Mouse (Mus musculus) megakaryocyte, embryonic 14.5 days (primary cell): ENCODE data around the gene C1galt1. TPM values are rescaled to one million over a fixed set of nuclear protein-coding genes. Genes with fewer than 3 reads are reported as not detected.

Experiments used
- H3K27me3 ChIP-seq: replicated peaks from 2 replicates; pipeline ENCODE3; 2012; ENCODE audit warnings: inconsistent platforms
- H3K36me3 ChIP-seq: replicated peaks from 2 replicates; pipeline ENCODE3; 2012; ENCODE audit warnings: low read length, inconsistent platforms, mixed read lengths
- H3K4me1 ChIP-seq: 2 replicates; pipeline ENCODE4 v1.6.1; 2012; ENCODE audit warnings: inconsistent platforms
- H3K4me3 ChIP-seq: replicated peaks from 2 replicates; pipeline ENCODE3; 2012; ENCODE audit warnings: moderate library complexity, mild to moderate bottlenecking, inconsistent platforms
- H3K9me3 ChIP-seq: 2 replicates; pipeline ENCODE4 v1.6.1; 2012; ENCODE audit warnings: inconsistent platforms
- FLI1 ChIP-seq: IDR thresholded peaks from 2 replicates; pipeline ENCODE4 v1.6.1; 2012; ENCODE audit warnings: low read length, inconsistent platforms, mixed read lengths
- GATA1 ChIP-seq: IDR thresholded peaks from 3 replicates; pipeline ENCODE4 v1.6.1; 2012; ENCODE audit warnings: mixed read lengths, low read length, inconsistent platforms, borderline replicate concordance
- polyA plus RNA-seq: library from polyadenylated mRNA; stranded (reverse); fragments of >175 nt; gene quantifications from 2 replicates; pipeline ENCODE4 v1.2.3, GENCODE M21; 2012; ENCODE audit warnings: low replicate concordance; ENCODE audit not compliant: insufficient read depth

C1galt1 gene
- polyA plus RNA-seq, 1 experiment, result 1.5 TPM

DNA sequence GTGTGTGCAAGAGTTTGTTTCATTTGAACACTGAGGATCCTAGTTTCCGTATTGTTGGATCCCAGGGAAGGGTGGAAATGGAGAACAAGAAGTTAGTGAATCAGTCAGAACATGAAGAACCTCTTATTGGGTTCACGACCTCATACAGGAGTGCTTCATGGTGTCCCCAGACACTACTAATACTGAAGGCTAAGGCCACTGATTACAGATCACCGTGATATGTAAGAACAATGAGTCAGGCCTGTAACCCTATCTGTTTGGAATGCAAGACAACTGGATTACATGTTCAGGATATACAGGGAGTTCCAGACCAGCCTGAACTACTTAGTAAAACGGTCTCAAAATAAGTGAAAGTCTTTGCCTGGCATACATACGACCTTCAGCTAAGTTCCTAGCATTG is 13.9 kb downstream of the C1galt1 start:
- H3K36me3 ChIP-seq, result peaks cover 43% of the 10 kb centered on the region
- no peak for TF ChIP-seq GATA1
- no peak for TF ChIP-seq FLI1
- peaks cover 53% of the 10 kb centered on the region for H3K4me1 ChIP-seq
- no peaks in the 10 kb centered on the region for H3K27me3 ChIP-seq
- H3K9me3 ChIP-seq, result no peaks in the 10 kb centered on the region
- H3K4me3 ChIP-seq, result no peak overlapping the region

DNA sequence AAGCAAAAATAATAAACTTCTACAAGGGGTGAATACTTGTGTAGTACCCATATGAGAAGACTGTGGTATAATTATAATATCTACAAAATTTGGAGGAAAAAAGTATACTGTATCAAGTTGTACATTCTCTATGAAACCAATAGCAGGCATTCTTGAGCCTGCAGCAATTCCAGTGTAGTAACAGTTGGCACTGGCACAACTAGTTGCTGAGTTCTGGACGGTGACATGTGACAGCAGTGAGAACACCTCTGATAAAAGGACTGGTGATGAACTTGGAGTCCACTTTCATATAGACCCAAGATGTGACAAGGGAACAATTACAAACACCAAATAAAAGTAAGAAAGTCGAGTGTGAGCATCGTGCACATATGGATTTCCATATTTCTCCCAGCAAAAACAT is 14.5 kb downstream of the C1galt1 start:
- peaks cover 51% of the 10 kb centered on the region for H3K4me1 ChIP-seq
- H3K27me3 ChIP-seq, result no peaks in the 10 kb centered on the region
- H3K36me3 ChIP-seq, result peaks cover 48% of the 10 kb centered on the region
- no peaks in the 10 kb centered on the region for H3K9me3 ChIP-seq
- no peak overlapping the region for H3K4me3 ChIP-seq
- no peak for TF ChIP-seq FLI1
- TF ChIP-seq GATA1, result no peak

DNA sequence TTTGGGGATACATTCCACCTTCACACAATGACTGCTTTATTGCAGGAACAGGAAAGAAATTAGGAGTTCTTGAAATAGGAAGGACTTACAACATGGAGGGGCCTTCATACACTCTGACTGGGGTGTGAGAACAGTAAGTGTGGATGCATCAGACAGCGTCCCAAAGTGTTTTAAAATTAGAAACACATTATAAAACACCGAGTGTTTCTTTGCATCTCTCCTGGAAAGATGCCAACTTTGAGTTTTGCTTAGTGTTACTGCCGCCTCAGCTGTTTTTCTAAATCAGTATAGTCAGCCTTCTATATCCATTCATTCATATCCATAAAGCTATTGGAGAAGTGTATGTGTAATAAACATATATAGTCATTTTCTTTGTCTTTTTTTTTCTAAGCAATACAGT is 16.4 kb downstream of the C1galt1 start:
- Histone ChIP-seq H3K36me3 (peaks cover 64% of the 10 kb centered on the region), H3K9me3 (no peaks in the 10 kb centered on the region), H3K4me3 (no peak overlapping the region), H3K27me3 (no peaks in the 10 kb centered on the region), H3K4me1 (peaks cover 34% of the 10 kb centered on the region)
- TF ChIP-seq GATA1 (no peak), FLI1 (no peak)

DNA sequence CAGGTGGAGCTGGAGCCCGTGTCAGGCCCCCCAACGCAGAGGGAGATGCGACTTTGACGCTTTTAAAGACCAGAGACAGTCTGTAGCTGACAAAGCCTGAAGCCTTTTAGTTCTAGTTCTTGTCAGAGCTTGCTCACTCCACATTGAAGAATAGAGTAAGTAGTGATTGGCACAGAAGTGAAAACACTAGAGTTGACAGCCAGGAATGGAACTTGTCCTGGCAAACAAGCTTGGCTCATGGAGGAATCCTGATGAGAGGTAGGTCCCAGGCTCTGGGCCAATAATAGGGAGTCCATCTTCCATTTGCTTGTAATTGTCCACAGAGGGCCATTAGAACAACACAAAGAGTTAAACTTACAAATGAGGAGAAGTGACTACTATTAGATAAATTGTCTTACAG is 18.7 kb downstream of the C1galt1 start:
- no peak for TF ChIP-seq FLI1
- no peak for TF ChIP-seq GATA1
- peaks cover 75% of the 10 kb centered on the region for H3K36me3 ChIP-seq
- H3K4me3 ChIP-seq, result no peak overlapping the region
- no peaks in the 10 kb centered on the region for H3K27me3 ChIP-seq
- no peaks in the 10 kb centered on the region for H3K9me3 ChIP-seq
- H3K4me1 ChIP-seq, result peaks cover 21% of the 10 kb centered on the region

DNA sequence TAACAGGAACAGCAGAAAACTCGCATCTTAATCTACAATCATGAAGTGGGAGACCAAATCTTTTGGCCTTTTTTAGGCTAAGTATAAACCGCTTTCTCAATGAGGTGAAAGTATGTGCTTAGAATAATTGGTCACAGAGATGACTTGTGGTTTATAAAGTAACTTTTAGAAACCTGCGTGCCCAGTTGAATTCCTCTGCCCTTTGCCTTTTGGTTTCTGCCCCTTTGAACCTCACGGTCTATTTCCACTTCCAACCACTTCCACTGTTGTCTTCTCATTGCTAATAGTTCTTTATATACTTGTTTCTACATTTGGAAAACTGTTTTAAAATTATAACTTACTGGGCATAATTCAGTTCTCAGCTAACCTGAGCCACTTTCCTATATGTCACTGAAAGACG is 32.2 kb downstream of the C1galt1 start:
- no peaks in the 10 kb centered on the region for H3K9me3 ChIP-seq
- H3K36me3 ChIP-seq, result peaks cover 22% of the 10 kb centered on the region
- H3K27me3 ChIP-seq, result no peaks in the 10 kb centered on the region
- H3K4me3 ChIP-seq, result no peak overlapping the region
- no peaks in the 10 kb centered on the region for H3K4me1 ChIP-seq
- TF ChIP-seq GATA1 (no peak), FLI1 (no peak)

DNA sequence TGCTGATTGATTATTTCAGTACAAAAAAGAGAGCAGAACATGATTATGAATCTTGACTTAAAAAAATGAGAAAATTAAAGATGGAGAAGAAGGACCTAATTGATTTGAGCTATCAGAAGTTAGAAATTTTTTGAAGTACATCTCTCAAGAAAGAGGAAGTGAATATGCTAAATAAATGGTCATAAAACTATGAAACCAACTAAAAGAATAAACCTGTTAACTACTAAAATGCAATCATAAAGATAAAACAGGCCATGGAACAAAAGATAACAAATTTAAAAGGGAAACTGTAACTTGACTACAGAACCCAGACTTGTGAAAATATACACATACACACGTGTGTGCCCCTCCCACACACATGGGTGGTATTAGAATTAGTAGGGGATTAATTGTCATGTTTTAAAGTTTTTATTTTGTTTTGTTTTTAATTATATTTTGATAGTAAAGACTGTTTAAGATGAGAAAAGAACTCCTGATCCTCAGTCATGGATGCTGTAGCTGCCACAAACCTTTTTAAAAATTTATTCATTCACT is 37.0 kb downstream of the C1galt1 start:
- no peak for TF ChIP-seq FLI1
- TF ChIP-seq GATA1, result no peak
- Histone ChIP-seq H3K36me3 (no peaks in the 10 kb centered on the region), H3K4me1 (no peaks in the 10 kb centered on the region), H3K9me3 (no peaks in the 10 kb centered on the region), H3K4me3 (no peak overlapping the region), H3K27me3 (no peaks in the 10 kb centered on the region)

DNA sequence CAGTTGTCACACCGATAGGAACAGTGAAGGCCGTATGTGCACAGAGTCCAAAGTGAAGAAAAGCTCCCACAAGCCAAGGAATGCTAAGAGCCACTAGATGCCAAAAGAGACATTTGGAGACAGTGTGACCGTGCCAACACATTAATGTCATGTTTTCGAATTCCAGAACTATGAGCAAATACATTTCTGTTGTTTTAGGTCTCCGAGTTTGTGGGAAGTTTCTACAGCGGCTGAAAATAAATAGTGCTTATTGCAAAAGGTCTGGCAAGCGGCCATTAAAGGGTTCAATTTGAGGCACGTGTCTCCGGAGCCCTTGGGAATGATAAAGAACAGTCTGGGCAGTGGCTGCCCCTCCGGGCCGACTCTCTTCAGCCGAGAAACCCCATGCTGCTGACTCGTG is 37.9 kb downstream of the C1galt1 start:
- H3K36me3 ChIP-seq, result no peaks in the 10 kb centered on the region
- H3K27me3 ChIP-seq, result no peaks in the 10 kb centered on the region
- no peak overlapping the region for H3K4me3 ChIP-seq
- TF ChIP-seq GATA1 (no peak), FLI1 (no peak)
- no peaks in the 10 kb centered on the region for H3K4me1 ChIP-seq
- H3K9me3 ChIP-seq, result no peaks in the 10 kb centered on the region

DNA sequence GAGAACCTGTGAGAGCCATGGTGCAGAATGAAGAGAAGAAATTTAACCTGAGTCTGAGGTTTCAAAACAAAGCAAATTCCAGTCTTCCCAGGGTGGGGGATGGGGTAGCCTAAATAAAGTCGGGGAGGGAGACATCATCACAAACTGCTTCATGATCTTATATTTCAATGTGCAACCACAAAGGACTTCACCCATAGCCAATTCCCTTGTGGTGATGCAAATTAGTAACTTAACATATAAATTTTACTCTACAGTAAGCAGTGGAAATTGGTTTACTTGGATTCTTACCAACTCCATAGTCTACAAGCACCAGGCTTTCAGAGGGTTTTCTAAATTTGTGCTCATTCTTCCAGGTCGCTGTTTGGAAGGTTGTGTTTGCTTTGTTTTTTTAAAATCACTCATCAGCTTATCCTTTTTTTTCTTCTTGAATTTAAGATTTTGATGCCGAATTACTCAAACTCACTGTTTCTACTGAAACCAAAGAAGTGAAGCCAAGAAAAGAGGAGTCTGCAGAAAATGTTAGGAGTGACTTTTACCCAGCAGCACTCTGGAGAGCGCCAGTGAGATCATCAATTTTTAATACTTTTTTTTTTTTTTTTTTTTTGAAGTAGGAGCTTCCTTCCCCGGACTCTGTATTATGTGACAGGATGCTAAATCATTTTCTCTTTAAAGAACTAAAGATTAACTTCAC is 41.5 kb downstream of the C1galt1 start:
- TF ChIP-seq GATA1 (no peak), FLI1 (no peak)
- H3K36me3 ChIP-seq, result no peaks in the 10 kb centered on the region
- H3K4me1 ChIP-seq, result no peaks in the 10 kb centered on the region
- H3K4me3 ChIP-seq, result no peak overlapping the region
- no peaks in the 10 kb centered on the region for H3K9me3 ChIP-seq
- no peaks in the 10 kb centered on the region for H3K27me3 ChIP-seq

DNA sequence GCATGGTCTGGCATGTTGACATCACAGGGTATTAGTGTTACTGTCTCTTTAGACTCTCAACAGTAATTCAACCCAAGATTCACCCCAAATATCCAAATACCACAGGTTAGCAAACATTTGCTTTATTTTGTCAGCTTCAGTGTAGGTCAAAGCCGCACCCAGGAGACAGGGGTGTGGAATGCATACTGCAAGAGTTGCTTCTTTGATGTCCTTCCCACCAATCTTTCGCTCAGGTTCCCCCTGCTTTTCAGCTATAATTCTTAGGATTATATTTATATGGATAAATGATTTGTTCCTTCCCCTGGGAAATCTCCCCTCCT is 42.0 kb downstream of the C1galt1 start:
- no peak overlapping the region for H3K4me3 ChIP-seq
- TF ChIP-seq GATA1 (no peak), FLI1 (no peak)
- H3K36me3 ChIP-seq, result no peaks in the 10 kb centered on the region
- no peaks in the 10 kb centered on the region for H3K27me3 ChIP-seq
- no peaks in the 10 kb centered on the region for H3K9me3 ChIP-seq
- H3K4me1 ChIP-seq, result no peaks in the 10 kb centered on the region

DNA sequence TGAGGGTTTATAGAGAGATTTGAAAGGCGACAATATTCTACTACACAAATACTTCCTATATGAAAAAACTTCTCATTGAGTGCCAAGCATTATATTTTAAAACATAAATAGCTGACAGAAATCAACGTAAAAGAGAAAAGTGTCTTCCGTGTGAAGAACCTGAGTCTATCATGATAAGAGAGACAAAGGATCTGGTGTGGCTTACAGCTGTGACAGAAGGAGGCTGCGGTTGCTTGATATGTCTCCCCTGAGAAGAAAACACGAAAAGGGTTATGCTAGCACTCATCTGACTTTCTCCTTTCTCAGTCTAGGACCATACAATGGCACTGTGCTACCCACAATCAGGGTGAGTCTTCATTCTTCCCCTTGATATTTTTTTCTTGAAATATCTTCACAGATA is 51.7 kb downstream of the C1galt1 start:
- no peak for TF ChIP-seq FLI1
- TF ChIP-seq GATA1, result no peak
- Histone ChIP-seq H3K27me3 (no peaks in the 10 kb centered on the region), H3K9me3 (no peaks in the 10 kb centered on the region), H3K4me1 (peaks cover 2% of the 10 kb centered on the region; the same call in 1 of the 2 replicates), H3K4me3 (no peak overlapping the region), H3K36me3 (no peaks in the 10 kb centered on the region)

DNA sequence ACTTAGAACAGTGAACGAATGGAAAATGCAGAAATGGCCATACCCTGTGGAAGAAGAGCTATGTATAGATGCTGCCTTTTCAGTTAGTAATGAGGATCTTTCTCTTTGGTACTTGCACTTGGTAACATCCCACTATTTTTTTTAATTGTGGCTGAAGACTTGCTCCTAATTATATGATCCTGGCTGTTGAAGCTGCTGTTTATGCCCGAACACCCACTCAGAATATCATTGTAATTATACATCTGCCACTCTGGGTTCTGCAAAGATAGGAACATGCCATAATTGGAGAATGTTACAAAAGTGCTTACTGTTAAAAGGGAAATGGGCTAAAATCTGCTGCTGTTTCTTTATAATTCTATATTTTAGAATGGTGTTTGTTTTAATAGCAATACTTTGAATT is 67.4 kb downstream of the C1galt1 start:
- no peaks in the 10 kb centered on the region for H3K36me3 ChIP-seq
- H3K27me3 ChIP-seq, result no peaks in the 10 kb centered on the region
- H3K4me1 ChIP-seq, result 0 out of 2 replicates have a peak, but pooled peaks cover 4% of the 10 kb centered on the region
- TF ChIP-seq FLI1 (no peak), GATA1 (no peak)
- no peaks in the 10 kb centered on the region for H3K9me3 ChIP-seq
- no peak overlapping the region for H3K4me3 ChIP-seq

Other genes with a start within 250 kb of the C1galt1 start
- gene Asns, start 151.6 kb upstream of the C1galt1 start, polyA plus RNA-seq, result 5.1 and 28.9 TPM in 2 replicates